Mouse (Mus musculus): ENCODE measurements around the gene Rnf222.

- TF ChIP-seq CTCF (IDR thresholded peaks at IDR 0.05; ENCODE audit: low read depth) (no peak), EP300 (optimal IDR thresholded peaks at IDR 0.05) (no peak)
Measured at GRCm38 (mm10) chr11:68902367-68902766, 14.0 kb downstream of the Rnf222 start.
